Mouse (Mus musculus): ENCODE results near the gene Coro1b.

DNA sequence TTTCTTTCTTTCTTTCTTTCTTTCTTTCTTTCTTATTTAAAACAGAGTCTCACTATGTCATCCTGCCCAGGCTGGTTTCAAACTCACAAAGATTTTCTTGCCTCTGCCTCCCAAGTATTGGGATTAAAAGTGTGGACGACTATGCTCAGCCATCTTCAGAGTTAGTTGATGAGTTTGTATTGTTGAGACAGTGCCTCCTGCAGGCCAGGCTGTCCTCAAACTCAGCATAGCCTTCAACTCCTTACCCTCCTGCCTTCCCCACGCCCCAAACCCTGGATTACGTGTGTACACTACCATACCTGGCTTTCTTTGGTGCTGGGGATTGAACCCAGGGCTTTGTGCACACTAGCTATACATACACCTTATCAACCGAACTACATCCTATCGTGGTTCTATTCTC lies 12.0 kb upstream of the Coro1b start:
- peak; percentile 32; the same call in 1 of the 2 replicates for TF ChIP-seq CTCF (IDR thresholded peaks at IDR 0.05; ENCODE audit: control insufficient read depth, insufficient read depth, low read length)
- TF ChIP-seq POLR2A (IDR thresholded peaks at IDR 0.05; ENCODE audit: borderline replicate concordance, control insufficient read depth, low read depth, low read length): no peak

Measured in bone marrow, adult 2 months (tissue).